Mouse (Mus musculus): Measurements from ENCODE around the gene Rpp25. TPM values are rescaled to one million over a fixed set of nuclear protein-coding genes. Genes with fewer than 3 reads are reported as not detected.

Gene Rpp25
- polyA plus RNA-seq, 1 experiment from 2014 or later, result 17.0 TPM

DNA sequence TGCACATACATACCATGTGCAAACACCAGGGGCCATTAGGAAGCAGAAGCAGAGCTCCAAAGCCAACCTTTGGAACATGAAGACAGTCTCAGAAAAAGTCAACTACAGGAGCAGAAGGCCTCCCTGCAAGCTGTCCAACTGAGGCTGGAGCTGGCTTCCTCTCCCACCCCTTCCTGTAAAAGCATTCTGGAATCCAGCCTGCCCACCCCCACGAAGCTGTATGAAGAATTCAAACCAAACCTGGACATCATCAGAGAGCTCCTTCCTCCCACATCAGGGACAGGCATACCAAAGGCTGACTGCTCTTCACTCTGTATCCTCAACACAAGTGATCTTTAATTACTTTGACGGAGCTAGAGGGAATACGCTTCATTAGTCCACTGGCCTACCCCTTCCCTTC is 40.1 kb downstream of the Rpp25 start:
- Histone ChIP-seq H3K36me3 (peaks cover 82% of the 10 kb centered on the region), H3K9me3 (no peaks in the 10 kb centered on the region), H3K27ac (replicated peaks) (no peak overlapping the region), H3K4me3 (no peak overlapping the region), H3K4me2 (replicated peaks) (no peak overlapping the region), H3K9ac (replicated peaks) (no peak overlapping the region), H3K4me1 (peaks cover 3% of the 10 kb centered on the region), H3K27me3 (no peaks in the 10 kb centered on the region)
- 78% methylated on average over 3 of the region's 3 CpGs for WGBS
- ATAC-seq (ENCODE audit: low FRiP score, low read depth), result no peak

DNA sequence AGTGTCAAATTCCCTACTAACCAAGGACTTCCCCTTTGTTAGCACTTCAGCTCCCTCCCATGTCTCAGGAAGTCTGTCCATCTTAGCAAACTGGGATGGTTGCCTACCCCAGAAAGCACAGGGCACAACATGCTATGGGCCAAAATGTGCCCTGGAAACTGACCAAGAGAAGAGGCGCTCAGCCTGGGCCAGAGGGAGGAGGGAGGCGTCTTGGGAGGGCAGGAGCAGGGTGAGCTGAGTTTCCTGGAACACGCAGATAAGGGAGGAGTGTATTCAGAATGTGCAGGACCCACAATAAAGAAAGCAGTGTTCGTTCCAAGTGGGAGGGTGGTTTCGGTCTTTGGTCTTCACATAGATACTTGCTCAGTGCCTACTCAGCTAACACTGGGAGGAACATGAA is 43.5 kb downstream of the Rpp25 start:
- Histone ChIP-seq H3K4me1 (peaks cover 7% of the 10 kb centered on the region), H3K4me2 (replicated peaks) (no peak overlapping the region), H3K9me3 (no peaks in the 10 kb centered on the region), H3K9ac (replicated peaks) (no peak overlapping the region), H3K4me3 (no peak overlapping the region), H3K27ac (replicated peaks) (no peak overlapping the region), H3K27me3 (no peaks in the 10 kb centered on the region), H3K36me3 (peaks cover 81% of the 10 kb centered on the region)
- WGBS, result 84% methylated on average over 5 of the region's 5 CpGs
- ATAC-seq (ENCODE audit: low FRiP score, low read depth), result no peak

- WGBS, result 91% methylated on average over 11 of the region's 11 CpGs
- Histone ChIP-seq H3K36me3 (peaks cover 75% of the 10 kb centered on the region), H3K9me3 (no peaks in the 10 kb centered on the region), H3K27ac (replicated peaks) (no peak overlapping the region), H3K27me3 (no peaks in the 10 kb centered on the region), H3K4me1 (peaks cover 7% of the 10 kb centered on the region), H3K4me2 (replicated peaks) (no peak overlapping the region), H3K4me3 (no peak overlapping the region), H3K9ac (replicated peaks) (no peak overlapping the region)
- no peak for ATAC-seq (ENCODE audit: low FRiP score, low read depth)
These were observed 44.0 kb downstream of the Rpp25 start for GRCm38 (mm10) chr9:57547869-57548268.

DNA sequence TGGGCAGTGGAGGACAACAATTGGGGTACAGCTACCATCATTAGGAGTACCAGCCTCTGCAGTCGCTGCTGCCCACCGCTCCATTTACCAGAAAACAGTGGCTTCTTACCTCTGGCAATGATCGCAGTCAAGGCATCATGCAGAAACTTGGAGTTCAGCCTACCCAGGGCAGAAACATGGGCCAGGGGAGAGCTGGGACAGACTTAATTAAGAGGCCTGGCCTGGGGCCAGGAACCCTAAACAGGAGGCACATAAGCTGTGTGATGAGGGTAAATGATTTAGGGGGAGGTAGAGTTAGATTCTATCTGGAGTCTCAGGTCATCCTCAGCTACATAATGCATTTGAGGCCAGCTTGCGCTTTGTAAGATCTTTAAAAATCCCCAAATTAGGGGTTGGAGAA is 45.4 kb downstream of the Rpp25 start:
- no peak overlapping the region for H3K4me3 ChIP-seq
- ATAC-seq (ENCODE audit: low FRiP score, low read depth), result no peak
- no peaks in the 10 kb centered on the region for H3K9me3 ChIP-seq
- no peaks in the 10 kb centered on the region for H3K27me3 ChIP-seq
- H3K4me1 ChIP-seq, result peaks cover 13% of the 10 kb centered on the region
- H3K36me3 ChIP-seq, result peaks cover 62% of the 10 kb centered on the region
- H3K27ac ChIP-seq (replicated peaks), result no peak overlapping the region
- WGBS, result 95% methylated on average over 4 of the region's 4 CpGs
- H3K4me2 ChIP-seq (replicated peaks), result no peak overlapping the region
- no peak overlapping the region for H3K9ac ChIP-seq (replicated peaks)

DNA sequence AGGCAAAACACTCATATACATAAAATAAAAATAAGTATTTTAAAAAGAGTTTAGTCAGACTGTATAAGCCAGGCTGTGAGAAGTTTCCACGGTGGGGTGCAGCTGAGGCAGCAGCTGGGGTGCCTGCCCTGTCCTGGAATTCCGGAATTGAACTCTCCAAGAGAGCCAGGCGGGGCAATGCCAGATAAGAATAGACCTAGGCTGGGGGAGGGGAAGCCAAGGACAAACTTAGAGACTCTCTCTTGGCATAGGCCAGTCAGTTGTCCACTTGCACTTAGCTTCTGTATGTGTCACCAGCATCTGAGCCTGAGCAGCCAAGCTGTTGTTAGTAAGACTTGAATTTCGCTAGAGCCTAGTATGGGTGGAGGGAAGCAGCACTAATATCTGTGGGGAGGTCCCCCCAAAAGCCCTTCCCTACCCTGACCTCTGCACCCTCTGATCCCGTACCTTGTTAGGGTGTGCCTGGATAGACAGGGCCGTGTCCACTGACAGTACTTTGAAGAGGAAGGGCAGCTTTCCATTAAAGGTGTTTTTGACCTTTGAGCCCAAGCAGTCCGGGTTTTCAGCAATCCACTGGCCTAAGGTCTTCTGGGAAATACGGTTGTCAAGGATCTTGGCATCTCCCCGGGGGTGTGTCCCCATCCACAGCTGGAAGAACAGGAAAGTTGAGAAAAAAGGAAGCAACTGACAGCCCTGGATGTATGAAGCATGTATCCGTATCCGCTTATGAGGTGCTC is 46.5 kb downstream of the Rpp25 start:
- WGBS, result 91% methylated on average over 11 of the region's 11 CpGs
- Histone ChIP-seq H3K9ac (replicated peaks) (no peak overlapping the region), H3K4me2 (replicated peaks) (no peak overlapping the region), H3K4me3 (no peak overlapping the region), H3K36me3 (peaks cover 51% of the 10 kb centered on the region), H3K27ac (replicated peaks) (no peak overlapping the region), H3K4me1 (peaks cover 17% of the 10 kb centered on the region), H3K27me3 (no peaks in the 10 kb centered on the region), H3K9me3 (no peaks in the 10 kb centered on the region)
- ATAC-seq (ENCODE audit: low FRiP score, low read depth), result no peak

DNA sequence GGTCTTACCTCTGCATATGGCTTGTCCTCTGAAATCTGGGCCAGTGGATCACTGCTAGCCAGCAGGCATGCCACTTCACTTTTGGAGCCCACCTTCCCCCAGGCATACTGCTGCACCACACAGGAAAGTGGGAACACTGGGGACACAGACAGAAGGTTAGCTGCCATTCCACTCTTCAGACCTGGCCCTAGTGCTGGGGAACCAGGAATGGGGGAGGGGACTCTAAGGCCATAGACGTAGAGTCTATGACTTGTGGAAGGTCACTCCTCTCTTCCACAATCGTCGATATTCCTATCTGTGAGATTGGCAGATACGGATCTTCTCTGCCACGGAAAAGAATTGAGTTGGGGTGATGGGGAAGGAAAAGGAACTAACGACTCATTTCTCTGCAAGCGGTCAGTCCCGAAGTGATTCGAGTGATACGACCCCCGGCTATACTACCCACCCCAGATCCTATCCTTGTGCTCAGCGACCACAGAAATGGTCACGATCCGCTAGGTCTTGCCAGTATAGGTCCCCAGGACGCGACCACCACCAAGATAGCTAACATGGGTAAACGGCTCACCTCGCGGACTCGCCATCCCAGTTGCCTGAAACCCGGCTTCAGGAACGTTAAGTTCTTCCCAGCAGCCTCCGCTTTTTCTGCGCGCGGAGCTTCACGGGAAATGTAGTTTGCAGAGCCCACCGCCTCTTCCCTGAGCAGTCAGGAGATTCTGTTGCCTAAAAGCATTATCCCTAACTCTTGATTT is 48.5 kb downstream of the Rpp25 start, which contains the start of gene Mpi:
TSS of gene Mpi (minus strand) at position 625 of the 749 bp plus-strand sequence.
- Histone ChIP-seq H3K9ac (replicated peaks) (peak within 1 kb of the TSS; percentile 75), H3K4me1 (peaks cover 17% of the 10 kb centered on the region), H3K27me3 (no peaks in the 10 kb centered on the region), H3K9me3 (no peaks in the 10 kb centered on the region), H3K4me3 (peak within 1 kb of the TSS; percentile 69), H3K36me3 (peaks cover 32% of the 10 kb centered on the region), H3K4me2 (replicated peaks) (peak within 1 kb of the TSS; percentile 87), H3K27ac (replicated peaks) (no peak within 1 kb of the TSS)
- 1% methylated on average over 28 of the region's 28 CpGs for WGBS
- peak; percentile 72; the same call in 1 of the 2 replicates for ATAC-seq (ENCODE audit: low FRiP score, low read depth)

DNA sequence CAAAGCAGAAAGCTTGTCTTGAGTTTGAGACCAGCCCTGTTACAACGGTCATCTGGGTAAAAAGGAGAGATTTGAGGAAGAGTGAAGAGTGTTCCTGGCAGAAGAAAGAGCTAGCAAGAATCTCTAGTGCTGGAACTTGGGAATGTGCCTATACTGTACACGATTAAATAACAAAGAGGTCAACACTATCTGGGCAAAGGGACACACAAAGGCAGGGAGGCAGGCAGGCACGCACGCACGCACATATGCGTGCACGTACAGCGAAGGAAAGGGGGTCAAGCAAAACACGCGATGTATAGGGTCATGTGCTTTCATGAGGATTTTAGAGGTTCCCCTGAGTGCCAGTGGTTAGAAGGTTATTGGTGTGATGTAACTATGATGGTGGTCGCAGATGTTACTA is 49.3 kb downstream of the Rpp25 start:
- peaks cover 17% of the 10 kb centered on the region for H3K4me1 ChIP-seq
- no peak overlapping the region for H3K9ac ChIP-seq (replicated peaks)
- H3K27me3 ChIP-seq, result no peaks in the 10 kb centered on the region
- H3K27ac ChIP-seq (replicated peaks), result no peak overlapping the region
- H3K4me2 ChIP-seq (replicated peaks), result no peak overlapping the region
- peaks cover 24% of the 10 kb centered on the region for H3K36me3 ChIP-seq
- 71% methylated on average over 11 of the region's 11 CpGs for WGBS
- H3K4me3 ChIP-seq, result no peak overlapping the region
- no peaks in the 10 kb centered on the region for H3K9me3 ChIP-seq
- no peak; the same call in 1 of the 2 replicates for ATAC-seq (ENCODE audit: low FRiP score, low read depth)

DNA sequence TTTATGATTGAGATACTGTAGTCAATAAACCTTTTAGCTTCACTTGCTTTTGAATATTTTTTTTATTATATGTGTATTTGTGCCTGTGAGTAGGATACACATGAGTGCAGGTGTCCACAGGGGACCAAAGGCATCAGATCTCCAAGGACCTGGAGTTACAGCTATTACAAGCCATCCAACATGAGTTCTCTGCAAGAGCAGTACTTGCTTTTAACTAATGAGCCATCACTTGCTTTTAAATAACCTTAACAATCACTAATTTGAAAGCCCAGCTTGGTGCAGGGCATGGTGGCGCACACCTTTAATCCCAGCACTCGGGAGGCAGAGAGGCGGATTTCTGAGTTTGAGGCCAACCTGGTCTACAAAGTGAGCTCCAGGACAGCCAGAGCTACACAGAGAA is 50.9 kb downstream of the Rpp25 start:
- Histone ChIP-seq H3K4me2 (replicated peaks) (no peak overlapping the region), H3K9me3 (no peaks in the 10 kb centered on the region), H3K27me3 (no peaks in the 10 kb centered on the region), H3K4me3 (no peak overlapping the region), H3K4me1 (peaks cover 17% of the 10 kb centered on the region), H3K9ac (replicated peaks) (no peak overlapping the region), H3K27ac (replicated peaks) (no peak overlapping the region), H3K36me3 (peaks cover 8% of the 10 kb centered on the region)
- 37% methylated on average over 3 of the region's 3 CpGs for WGBS
- ATAC-seq (ENCODE audit: low FRiP score, low read depth), result no peak

Other genes starting within 250 kb of the Rpp25 start
- gene 1700017B05Rik, start 241.4 kb upstream of the Rpp25 start, polyA plus RNA-seq (2016; fragmentation: Nextera tagmentation; extraction: Ambion mirVana), result 8.7 and 9.7 TPM in 2 replicates
- gene Ppcdc, start 63.9 kb upstream of the Rpp25 start, polyA plus RNA-seq (2016; fragmentation: Nextera tagmentation; extraction: Ambion mirVana), result 21.9 and 23.3 TPM in 2 replicates
- 48.6 and 49.8 TPM in 2 replicates for gene Scamp5, start 36.0 kb upstream of the Rpp25 start, polyA plus RNA-seq (2016; fragmentation: Nextera tagmentation; extraction: Ambion mirVana)
- 705 and 706 TPM in 2 replicates for gene Cox5a, start 17.2 kb downstream of the Rpp25 start, polyA plus RNA-seq (2016; fragmentation: Nextera tagmentation; extraction: Ambion mirVana)
- 21.0 TPM in 2 replicates for gene Fam219b, start 33.5 kb downstream of the Rpp25 start, polyA plus RNA-seq (2016; fragmentation: Nextera tagmentation; extraction: Ambion mirVana)
- 65.7 and 67.3 TPM in 2 replicates for gene Mpi, start 48.7 kb downstream of the Rpp25 start, polyA plus RNA-seq (2016; fragmentation: Nextera tagmentation; extraction: Ambion mirVana)
- 57.6 and 62.6 TPM in 2 replicates for gene Scamp2, start 56.9 kb downstream of the Rpp25 start, polyA plus RNA-seq (2016; fragmentation: Nextera tagmentation; extraction: Ambion mirVana)
- 21.6 and 22.9 TPM in 2 replicates for gene Ulk3, start 85.4 kb downstream of the Rpp25 start, polyA plus RNA-seq (2016; fragmentation: Nextera tagmentation; extraction: Ambion mirVana)
- 3.7 and 4.8 TPM in 2 replicates for gene Cplx3, start 102.3 kb downstream of the Rpp25 start, polyA plus RNA-seq (2016; fragmentation: Nextera tagmentation; extraction: Ambion mirVana)
- gene Lman1l, start 116.7 kb downstream of the Rpp25 start, polyA plus RNA-seq (2016; fragmentation: Nextera tagmentation; extraction: Ambion mirVana), result 0.10 TPM in 1 of 2 replicates, not detected in the other
- 35.3 and 40.0 TPM in 2 replicates for gene Csk, start 149.6 kb downstream of the Rpp25 start, polyA plus RNA-seq (2016; fragmentation: Nextera tagmentation; extraction: Ambion mirVana)
- not detected in 2 replicates for gene Cyp1a2, start 179.7 kb downstream of the Rpp25 start, polyA plus RNA-seq (2016; fragmentation: Nextera tagmentation; extraction: Ambion mirVana)
- not detected in 2 replicates for gene Cyp1a1, start 183.9 kb downstream of the Rpp25 start, polyA plus RNA-seq (2016; fragmentation: Nextera tagmentation; extraction: Ambion mirVana)
- 40.9 and 41.1 TPM in 2 replicates for gene Edc3, start 204.5 kb downstream of the Rpp25 start, polyA plus RNA-seq (2016; fragmentation: Nextera tagmentation; extraction: Ambion mirVana)

All from midbrain, embryonic 12.5 days (tissue).